Mouse (Mus musculus) olfactory bulb, adult 2 months (tissue): Measurements from ENCODE around the gene Mlf2.

Experiments used
- CTCF ChIP-seq: fragments of 200-500 bp; IDR thresholded peaks from 2 replicates; pipeline ENCODE4 v1.5.1; 2012; ENCODE audit warnings: low read depth, mild to moderate bottlenecking, low read length, moderate library complexity; ENCODE audit not compliant: insufficient read depth
- POLR2A ChIP-seq: fragments of 200-500 bp; IDR thresholded peaks from 2 replicates; pipeline ENCODE4 v1.6.1; 2012; ENCODE audit warnings: mild to moderate bottlenecking, low read depth, low read length, moderate library complexity; ENCODE audit not compliant: insufficient read depth

- no peak for TF ChIP-seq POLR2A
- no peak for TF ChIP-seq CTCF
Observed at GRCm38 (mm10) chr6:124938554-124938953, 7.4 kb downstream of the Mlf2 start.
